Mouse (Mus musculus): ENCODE data around the gene Prss29.

Gene Prss29

GRCm38 (mm10) chr17:25318354-25318753 is at the start of gene Prss29:
Prss29 (plus strand) TSS chr17:25318654.
- no peak for DNase-seq

GRCm38 (mm10) chr17:25270795-25271335 is 47.6 kb upstream of the Prss29 start:
- DNase-seq, result no peak

GRCm38 (mm10) chr17:25272326-25272725 is 46.1 kb upstream of the Prss29 start:
- no peak for DNase-seq

GRCm38 (mm10) chr17:25272951-25273705 is 45.3 kb upstream of the Prss29 start:
- DNase-seq, result peak; percentile 91 to 92

- DNase-seq, result peak; percentile 94 to 96
These were observed 44.5 kb upstream of the Prss29 start for GRCm38 (mm10) chr17:25273706-25274501.

- DNase-seq, result peak; percentile 79 to 81
These were observed 43.7 kb upstream of the Prss29 start, which contains the start of gene Ube2i for GRCm38 (mm10) chr17:25274571-25275346. Ube2i (minus strand) TSS chr17:25274622.

- no peak for DNase-seq
These were observed 42.6 kb upstream of the Prss29 start for GRCm38 (mm10) chr17:25275833-25276232.

- peak in 1 of 2 experiments; percentile 51 for DNase-seq
These were observed 36.3 kb upstream of the Prss29 start for GRCm38 (mm10) chr17:25282133-25282532.

GRCm38 (mm10) chr17:25285033-25285432 is 33.4 kb upstream of the Prss29 start:
- DNase-seq, result peak; percentile 94 to 97

GRCm38 (mm10) chr17:25288842-25289241 is 29.6 kb upstream of the Prss29 start:
- DNase-seq, result peak; percentile 75

GRCm38 (mm10) chr17:25290411-25290810 is 28.0 kb upstream of the Prss29 start:
- DNase-seq, result no peak

GRCm38 (mm10) chr17:25293495-25293894 is 25.0 kb upstream of the Prss29 start:
- no peak for DNase-seq

- no peak for DNase-seq
These were observed 24.3 kb upstream of the Prss29 start for GRCm38 (mm10) chr17:25294111-25294510.

GRCm38 (mm10) chr17:25298094-25298493 is 20.4 kb upstream of the Prss29 start, which contains the start of gene Prss34:
Prss34 (plus strand) TSS chr17:25298394.
- DNase-seq, result no peak

GRCm38 (mm10) chr17:25308346-25308745 is 10.1 kb upstream of the Prss29 start, which contains the start of gene Prss28:
Prss28 (plus strand) TSS chr17:25308646.
- DNase-seq, result no peak

GRCm38 (mm10) chr17:25320819-25321218 is 2.4 kb downstream of the Prss29 start:
- DNase-seq, result no peak

GRCm38 (mm10) chr17:25322930-25323329 is 4.5 kb downstream of the Prss29 start:
- DNase-seq, result no peak

- DNase-seq, result no peak
These were observed 13.9 kb downstream of the Prss29 start for GRCm38 (mm10) chr17:25332321-25332720.

- peak; percentile 88 to 91 for DNase-seq
These were observed 15.5 kb downstream of the Prss29 start for GRCm38 (mm10) chr17:25333943-25334342.

GRCm38 (mm10) chr17:25338218-25338617 is 19.8 kb downstream of the Prss29 start:
- no peak for DNase-seq

- DNase-seq, result no peak
These were observed 21.5 kb downstream of the Prss29 start for GRCm38 (mm10) chr17:25340003-25340402.

- DNase-seq, result no peak
These were observed 23.0 kb downstream of the Prss29 start for GRCm38 (mm10) chr17:25341490-25341889.

GRCm38 (mm10) chr17:25345462-25345861 is 27.0 kb downstream of the Prss29 start, which contains the start of gene Tpsab1:
Tpsab1 (minus strand) TSS chr17:25345562.
- DNase-seq, result no peak
